Mouse (Mus musculus) myocyte (in vitro differentiated cells): ENCODE data around the gene Nxph4. TPM values are rescaled to one million over a fixed set of nuclear protein-coding genes. Genes with fewer than 3 reads are reported as not detected.

Experiments
- H3K27me3 ChIP-seq: one replicate; pipeline ENCODE4 v1.6.1; 2011; ENCODE audit not compliant: control insufficient read depth, insufficient read depth, insufficient read length
- H3K36me3 ChIP-seq: one replicate; pipeline ENCODE4 v1.6.1; 2011; ENCODE audit not compliant: control insufficient read depth, insufficient read depth
- H3K4me2 ChIP-seq: one replicate; pipeline ENCODE4 v1.6.1; 2011; ENCODE audit warnings: low read depth, control low read depth
- H3K4me3 ChIP-seq: one replicate; pipeline ENCODE4 v1.5.1; 2011; ENCODE audit warnings: mild to moderate bottlenecking, control low read depth, moderate library complexity
- H3K79me2 ChIP-seq: one replicate; pipeline ENCODE4 v1.6.1; 2011; ENCODE audit not compliant: control insufficient read depth, insufficient read depth
- H3ac ChIP-seq: one replicate; pipeline ENCODE4 v1.6.1; 2011; ENCODE audit not compliant: control insufficient read depth, insufficient read length
- CEBPB ChIP-seq: IDR thresholded peaks from 2 replicates; pipeline ENCODE4 v1.6.1; 2011; ENCODE audit warnings: mild to moderate bottlenecking, moderate library complexity; ENCODE audit not compliant: poor library complexity, insufficient read depth, severe bottlenecking
- E2F4 ChIP-seq: IDR thresholded peaks from one replicate; pipeline ENCODE4 v1.6.1; 2011; ENCODE audit warnings: mild to moderate bottlenecking, control low read depth, moderate library complexity; ENCODE audit not compliant: insufficient read depth
- MAX ChIP-seq: IDR thresholded peaks from one replicate; pipeline ENCODE4 v1.6.1; 2011; ENCODE audit warnings: low read depth, mild to moderate bottlenecking, control low read depth
- MYOD1 ChIP-seq, 3 experiments: IDR thresholded peaks; one replicate each; pipeline ENCODE4 v1.6.1; 2011; ENCODE audit warnings: control low read depth in 2 of 3, low read depth in 2 of 3, mild to moderate bottlenecking in 2 of 3, moderate library complexity in 1 of 3; ENCODE audit not compliant: insufficient read length in 2 of 3, control insufficient read depth in 1 of 3
- MYOG ChIP-seq, 3 experiments: IDR thresholded peaks; one replicate each; pipeline ENCODE4 v1.6.1; 2011; ENCODE audit warnings: control low read depth in 2 of 3, low read depth in 2 of 3, mild to moderate bottlenecking in 2 of 3; ENCODE audit not compliant: insufficient read length in 2 of 3, control insufficient read depth in 1 of 3, insufficient read depth in 1 of 3
- POLR2A ChIP-seq: IDR thresholded peaks from one replicate; pipeline ENCODE4 v1.6.1; 2011; ENCODE audit warnings: low read depth, mild to moderate bottlenecking, control low read depth, moderate library complexity; ENCODE audit not compliant: insufficient read length
- POLR2AphosphoS2 ChIP-seq: IDR thresholded peaks from one replicate; pipeline ENCODE4 v1.6.1; 2011; ENCODE audit warnings: low read depth, control low read depth; ENCODE audit not compliant: insufficient read length
- REST ChIP-seq: IDR thresholded peaks from one replicate; pipeline ENCODE4 v1.6.1; 2011; ENCODE audit warnings: mild to moderate bottlenecking, control low read depth, moderate library complexity; ENCODE audit not compliant: insufficient read depth, insufficient read length
- SRF ChIP-seq: IDR thresholded peaks from one replicate; pipeline ENCODE4 v1.6.1; 2011; ENCODE audit warnings: low read depth; ENCODE audit not compliant: control insufficient read depth, insufficient read length
- TCF12 ChIP-seq: IDR thresholded peaks from one replicate; pipeline ENCODE4 v1.6.1; 2011; ENCODE audit warnings: mild to moderate bottlenecking, control low read depth; ENCODE audit not compliant: poor library complexity, insufficient read depth, severe bottlenecking
- TCF3 ChIP-seq: IDR thresholded peaks from one replicate; pipeline ENCODE4 v1.6.1; 2011; ENCODE audit warnings: low read depth, control low read depth; ENCODE audit not compliant: insufficient read length
- USF1 ChIP-seq: IDR thresholded peaks from one replicate; pipeline ENCODE4 v1.6.1; 2011; ENCODE audit warnings: low read depth, mild to moderate bottlenecking, control low read depth, moderate library complexity
- polyA plus RNA-seq: library from polyadenylated mRNA; unstranded; fragments of >200 nt; fragmentation: generic; extraction: Trizol; gene quantifications from one replicate; pipeline ENCODE4 v1.2.1, GENCODE M21; 2012; ENCODE audit warnings: missing spikeins

Nxph4 gene
- polyA plus RNA-seq, 1 experiment, result 3.9 TPM

DNA sequence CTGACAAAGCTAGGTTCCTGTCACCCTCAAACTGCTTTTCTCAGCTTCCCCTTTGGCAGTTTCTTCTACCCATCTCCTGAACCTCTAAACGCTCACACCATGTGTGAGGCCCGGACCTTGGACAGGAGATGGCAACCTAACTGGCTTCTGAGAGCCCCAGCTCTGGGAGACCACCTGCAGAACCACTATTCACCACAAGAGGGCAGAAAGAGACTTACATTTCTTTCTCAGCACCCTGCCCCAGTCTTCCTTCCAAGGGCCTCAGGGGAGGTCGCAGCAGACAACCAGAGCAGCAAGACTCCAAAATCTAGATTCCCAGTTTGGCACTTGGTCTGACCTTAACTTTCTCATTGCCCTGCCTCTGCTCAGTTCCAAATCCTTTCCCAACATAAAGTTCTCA lies 35.1 kb upstream of the Nxph4 start:
- Histone ChIP-seq H3K4me2 (no peak overlapping the region), H3ac (no peak overlapping the region), H3K79me2 (peaks cover 2% of the 10 kb centered on the region), H3K36me3 (peaks cover 55% of the 10 kb centered on the region), H3K27me3 (no peaks in the 10 kb centered on the region), H3K4me3 (no peak overlapping the region)
- TF ChIP-seq POLR2AphosphoS2 (no peak), MYOD1 (IDR thresholded peaks at IDR 0.05; ENCODE audit: control insufficient read depth in 1 of 3, insufficient read length in 2 of 3, low read depth in 2 of 3) (no peak), USF1 (no peak), CEBPB (no peak), MYOG (IDR thresholded peaks at IDR 0.05; ENCODE audit: control insufficient read depth in 1 of 3, insufficient read depth in 1 of 3, insufficient read length in 2 of 3, low read depth in 2 of 3) (no peak), MAX (no peak), SRF (no peak), POLR2A (no peak), REST (no peak), E2F4 (no peak), TCF12 (no peak), TCF3 (no peak)

DNA sequence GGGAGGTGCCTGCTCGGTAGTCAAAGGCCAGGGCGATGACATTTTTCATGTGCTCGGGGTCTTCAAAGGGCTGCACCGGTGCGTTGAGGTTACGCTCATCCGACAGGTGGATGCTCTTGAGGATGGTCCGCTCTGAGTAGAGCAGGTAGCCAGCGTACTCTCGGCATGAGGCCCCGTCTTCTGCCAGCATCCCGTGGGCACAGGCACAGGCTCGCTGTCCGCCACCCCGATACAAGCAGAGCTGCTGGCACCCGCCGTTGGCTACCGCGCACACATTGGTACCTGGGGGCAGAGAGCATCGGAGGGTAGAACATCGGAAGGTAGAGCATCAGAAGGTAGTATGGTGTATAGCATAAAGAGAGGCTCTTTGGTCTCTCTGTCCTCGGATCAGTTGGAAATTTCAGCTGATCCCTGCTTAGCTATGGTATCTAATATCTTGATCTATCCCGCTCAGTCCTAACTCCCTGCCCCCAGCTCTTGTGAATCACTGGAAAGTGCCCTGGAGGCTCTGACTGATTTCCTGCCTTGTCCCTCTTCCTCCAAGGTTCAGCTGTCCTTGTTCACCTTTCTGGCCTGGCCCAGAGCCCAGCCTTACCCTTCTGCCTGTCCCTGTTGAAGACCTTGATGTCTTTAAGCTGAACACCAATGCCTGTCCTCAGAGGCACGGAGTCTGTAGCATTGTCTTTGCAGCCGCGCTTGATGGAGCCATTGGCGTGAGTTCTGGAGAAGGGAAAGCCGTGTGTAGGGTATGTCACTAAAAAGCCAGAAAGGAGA lies 32.4 kb upstream of the Nxph4 start:
- no peak overlapping the region for H3ac ChIP-seq
- TF ChIP-seq REST, result no peak
- no peak for TF ChIP-seq MAX
- TF ChIP-seq MYOD1 (IDR thresholded peaks at IDR 0.05; ENCODE audit: control insufficient read depth in 1 of 3, insufficient read length in 2 of 3, low read depth in 2 of 3), result no peak
- no peak overlapping the region for H3K4me3 ChIP-seq
- H3K4me2 ChIP-seq, result no peak overlapping the region
- H3K27me3 ChIP-seq, result no peaks in the 10 kb centered on the region
- H3K79me2 ChIP-seq, result no peaks in the 10 kb centered on the region
- H3K36me3 ChIP-seq, result peaks cover 47% of the 10 kb centered on the region

DNA sequence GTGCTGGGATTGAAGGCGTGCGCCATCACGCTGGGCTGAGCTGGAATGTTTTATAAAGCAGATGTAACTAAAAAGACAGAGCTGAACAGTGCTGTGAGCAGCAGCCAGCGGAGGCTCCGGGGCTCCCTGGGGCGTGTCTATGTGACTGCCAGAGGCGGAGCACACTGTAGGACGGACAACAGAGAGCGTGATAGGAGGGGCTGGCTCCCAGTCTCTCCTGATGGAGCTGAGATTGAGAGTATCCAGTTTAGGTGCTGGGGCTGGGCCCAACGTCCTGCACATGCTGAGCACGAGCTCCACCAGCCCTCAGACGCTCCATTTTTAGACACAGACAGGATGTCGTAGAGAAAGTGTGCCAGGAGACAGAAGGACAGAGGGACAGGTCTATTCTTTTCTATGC lies 29.9 kb upstream of the Nxph4 start:
- H3K4me2 ChIP-seq, result no peak overlapping the region
- peaks cover 46% of the 10 kb centered on the region for H3K36me3 ChIP-seq
- H3K4me3 ChIP-seq, result no peak overlapping the region
- TF ChIP-seq MAX (no peak), CEBPB (no peak), POLR2AphosphoS2 (no peak), USF1 (no peak)
- no peaks in the 10 kb centered on the region for H3K27me3 ChIP-seq
- no peak overlapping the region for H3ac ChIP-seq
- H3K79me2 ChIP-seq, result no peaks in the 10 kb centered on the region

DNA sequence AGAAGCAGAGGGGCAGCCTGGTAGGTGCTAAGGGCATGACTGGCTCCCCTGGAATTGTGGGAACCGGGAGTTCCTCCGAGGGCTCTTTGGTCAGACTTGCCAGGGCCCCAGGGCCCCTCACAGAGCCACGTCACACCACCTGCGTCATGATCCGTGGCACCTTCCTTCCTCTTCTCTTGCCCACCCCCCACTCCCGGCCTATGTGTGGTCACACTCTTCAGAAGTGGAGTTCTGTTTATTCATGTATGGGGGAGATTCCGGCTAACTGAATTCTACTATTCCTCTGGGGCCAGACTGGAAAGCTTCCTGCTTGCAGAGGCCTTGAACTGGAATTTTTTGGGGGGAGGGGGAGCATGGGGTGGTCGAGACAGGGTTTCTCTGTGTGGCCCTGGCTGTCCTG lies 29.5 kb upstream of the Nxph4 start:
- no peak overlapping the region for H3K4me3 ChIP-seq
- H3K36me3 ChIP-seq, result peaks cover 42% of the 10 kb centered on the region
- no peak overlapping the region for H3ac ChIP-seq
- TF ChIP-seq SRF (no peak), REST (no peak), TCF3 (no peak), USF1 (no peak), MYOG (IDR thresholded peaks at IDR 0.05; ENCODE audit: control insufficient read depth in 1 of 3, insufficient read depth in 1 of 3, insufficient read length in 2 of 3, low read depth in 2 of 3) (no peak), MAX (no peak), POLR2A (no peak), POLR2AphosphoS2 (no peak), E2F4 (no peak), CEBPB (no peak)
- no peak overlapping the region for H3K4me2 ChIP-seq
- H3K79me2 ChIP-seq, result no peaks in the 10 kb centered on the region
- H3K27me3 ChIP-seq, result no peaks in the 10 kb centered on the region

DNA sequence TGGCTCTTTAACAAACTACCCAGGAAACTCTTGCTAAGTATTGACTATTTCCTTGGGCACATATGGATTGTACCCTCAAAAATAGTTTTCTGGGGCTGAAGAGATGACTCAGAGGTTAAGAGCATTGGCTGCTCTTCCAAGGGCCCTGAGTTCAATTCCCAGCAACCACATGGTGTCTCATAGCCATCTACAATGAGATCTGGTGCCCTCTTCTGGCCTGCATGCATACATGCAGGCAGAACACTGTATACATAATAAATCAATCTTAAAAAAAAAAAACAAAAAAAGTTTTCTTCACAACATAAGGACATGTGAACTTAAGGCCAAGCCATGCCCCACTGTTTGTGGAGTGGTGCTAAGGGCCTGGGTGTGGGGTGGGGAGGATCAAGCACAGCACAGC lies 26.8 kb upstream of the Nxph4 start:
- H3ac ChIP-seq, result no peak overlapping the region
- H3K4me3 ChIP-seq, result no peak overlapping the region
- H3K4me2 ChIP-seq, result no peak overlapping the region
- H3K36me3 ChIP-seq, result peaks cover 40% of the 10 kb centered on the region
- no peaks in the 10 kb centered on the region for H3K79me2 ChIP-seq
- no peaks in the 10 kb centered on the region for H3K27me3 ChIP-seq
- no peak for TF ChIP-seq MAX
- TF ChIP-seq MYOG (IDR thresholded peaks at IDR 0.05; ENCODE audit: control insufficient read depth in 1 of 3, insufficient read depth in 1 of 3, insufficient read length in 2 of 3, low read depth in 2 of 3), result no peak
- no peak for TF ChIP-seq SRF
- TF ChIP-seq USF1, result no peak
- no peak for TF ChIP-seq POLR2A
- TF ChIP-seq REST, result no peak
- TF ChIP-seq E2F4, result no peak
- no peak for TF ChIP-seq MYOD1 (IDR thresholded peaks at IDR 0.05; ENCODE audit: control insufficient read depth in 1 of 3, insufficient read length in 2 of 3, low read depth in 2 of 3)
